Mouse (Mus musculus) forebrain, postnatal 0 days (tissue): Measurements from ENCODE around the gene Lamb3. TPM values are rescaled to one million over a fixed set of nuclear protein-coding genes. Genes with fewer than 3 reads are reported as not detected.

Experiments
- ATAC-seq: fragments of 200-750 bp; cut with Nextera tagmentation; 2 replicates; pipeline ENCODE4 v1.8.0; 2017; ENCODE audit warnings: mild to moderate bottlenecking, moderate library complexity
- DNase-seq: peaks from one replicate; pipeline ENCODE4 v3.0.0-alpha.2; 2015
- H3K27ac ChIP-seq: fragments of 300-500 bp; sonication (generic); 2 replicates; pipeline ENCODE4 v1.5.1; 2014; ENCODE audit warnings: low read depth, mild to moderate bottlenecking, antibody characterized with exemption, low read length, moderate library complexity, mixed read lengths
- H3K27me3 ChIP-seq: fragments of 300-500 bp; sonication (generic); 2 replicates; pipeline ENCODE4 v1.6.1; 2014; ENCODE audit warnings: mild to moderate bottlenecking, low read length, mixed read lengths; ENCODE audit not compliant: insufficient read depth
- H3K36me3 ChIP-seq: fragments of 300-500 bp; sonication (generic); 2 replicates; pipeline ENCODE4 v1.6.1; 2014; ENCODE audit warnings: mild to moderate bottlenecking, moderate library complexity; ENCODE audit not compliant: insufficient read depth
- H3K4me1 ChIP-seq: fragments of 300-500 bp; sonication (generic); 2 replicates; pipeline ENCODE4 v1.6.1; 2014; ENCODE audit warnings: antibody characterized with exemption; ENCODE audit not compliant: insufficient read depth
- H3K4me2 ChIP-seq: fragments of 300-500 bp; sonication (generic); 2 replicates; pipeline ENCODE4 v1.6.1; 2014; ENCODE audit warnings: low read depth, mild to moderate bottlenecking, moderate library complexity
- H3K4me3 ChIP-seq: fragments of 300-500 bp; sonication (generic); 2 replicates; pipeline ENCODE4 v1.5.1; 2014; ENCODE audit warnings: low read depth, low read length, mixed read lengths
- H3K9ac ChIP-seq: fragments of 300-500 bp; sonication (generic); 2 replicates; pipeline ENCODE4 v1.6.1; 2014; ENCODE audit warnings: mild to moderate bottlenecking
- H3K9me3 ChIP-seq: fragments of 300-500 bp; sonication (generic); 2 replicates; pipeline ENCODE4 v1.6.1; 2016; ENCODE audit warnings: low read length
- CTCF ChIP-seq: sonication (generic); IDR thresholded peaks from 2 replicates; pipeline ENCODE4 v1.5.1; 2016; ENCODE audit warnings: antibody characterized with exemption, control low read depth, low read depth
- WGBS: fragments of 180-500 bp; shearing (Covaris S2); extraction: QIAGEN DNeasy Blood & Tissue Kit; methylation state at CpG from one replicate; pipeline ENCODE4 v1.1.7; 2014; 5-methylcytosine and 5-hydroxymethylcytosine counted together
- polyA plus RNA-seq: library from polyadenylated mRNA; unstranded; fragments of >200 nt; fragmentation: Nextera tagmentation; extraction: Ambion mirVana; gene quantifications from 2 replicates; pipeline ENCODE4 v1.2.1, GENCODE M21; 2015
- total RNA-seq: library from RNA; depleted of rRNA; stranded (reverse); fragments of >200 nt; gene quantifications from 2 replicates; pipeline ENCODE4 v1.2.3, GENCODE M21; 2014

The Lamb3 gene
- total and polyA plus RNA-seq, 2 experiments from 2014 or later = 1.1 to 1.5 TPM

GRCm38 (mm10) chr1:193301216-193302092, 94.0 kb downstream of the Lamb3 start:
- H3K27ac ChIP-seq = no peak overlapping the region
- no peak overlapping the region for H3K4me3 ChIP-seq
- H3K4me2 ChIP-seq = no peak overlapping the region
- no peaks in the 10 kb centered on the region for H3K36me3 ChIP-seq
- no peak for DNase-seq
- no peak overlapping the region for H3K9ac ChIP-seq
- ATAC-seq = no peak
- no peaks in the 10 kb centered on the region for H3K9me3 ChIP-seq
- 69% methylated on average over 6 of the region's 6 CpGs for WGBS
- no peak for TF ChIP-seq CTCF
- no peaks in the 10 kb centered on the region for H3K4me1 ChIP-seq
- no peaks in the 10 kb centered on the region for H3K27me3 ChIP-seq

GRCm38 (mm10) chr1:193302093-193302405, 94.5 kb downstream of the Lamb3 start:
- Histone ChIP-seq H3K9ac (no peak overlapping the region), H3K9me3 (no peaks in the 10 kb centered on the region), H3K4me2 (no peak overlapping the region), H3K4me1 (no peaks in the 10 kb centered on the region), H3K4me3 (no peak overlapping the region), H3K36me3 (no peaks in the 10 kb centered on the region), H3K27ac (no peak overlapping the region), H3K27me3 (no peaks in the 10 kb centered on the region)
- 76% methylated on average over 8 of the region's 8 CpGs for WGBS
- no peak for DNase-seq
- ATAC-seq = no peak
- no peak for TF ChIP-seq CTCF

GRCm38 (mm10) chr1:193303096-193303495, 95.6 kb downstream of the Lamb3 start:
- no peak for TF ChIP-seq CTCF
- Histone ChIP-seq H3K27me3 (no peaks in the 10 kb centered on the region), H3K4me1 (no peaks in the 10 kb centered on the region), H3K4me3 (no peak overlapping the region), H3K9ac (no peak overlapping the region), H3K9me3 (no peaks in the 10 kb centered on the region), H3K36me3 (no peaks in the 10 kb centered on the region), H3K27ac (no peak overlapping the region), H3K4me2 (no peak overlapping the region)
- ATAC-seq (no peak), DNase-seq (no peak)
- WGBS = 80% methylated on average over 2 of the region's 2 CpGs

GRCm38 (mm10) chr1:193305386-193305785, 97.9 kb downstream of the Lamb3 start:
- Histone ChIP-seq H3K9me3 (no peaks in the 10 kb centered on the region), H3K27me3 (no peaks in the 10 kb centered on the region), H3K4me2 (no peak overlapping the region), H3K9ac (no peak overlapping the region), H3K4me3 (no peak overlapping the region), H3K36me3 (no peaks in the 10 kb centered on the region), H3K4me1 (no peaks in the 10 kb centered on the region), H3K27ac (0 out of 2 replicates have a peak overlapping the region, but pooled peaks have one; percentile 57)
- 18% methylated on average over 7 of the region's 7 CpGs for WGBS
- DNase-seq (peak; percentile 80), ATAC-seq (peak; percentile 90)
- TF ChIP-seq CTCF = no peak

- Histone ChIP-seq H3K9me3 (no peaks in the 10 kb centered on the region), H3K4me3 (no peak overlapping the region), H3K36me3 (no peaks in the 10 kb centered on the region), H3K27me3 (no peaks in the 10 kb centered on the region), H3K4me1 (no peaks in the 10 kb centered on the region), H3K9ac (no peak overlapping the region), H3K27ac (no peak overlapping the region), H3K4me2 (no peak overlapping the region)
- ATAC-seq = no peak
- WGBS = 85% methylated on average over 2 of the region's 2 CpGs
- no peak for DNase-seq
- TF ChIP-seq CTCF = no peak
Measured at GRCm38 (mm10) chr1:193306832-193307231, 99.3 kb downstream of the Lamb3 start.

- no peak for ATAC-seq
- 87% methylated on average over 1 of the region's 1 CpGs for WGBS
Measured at GRCm38 (mm10) chr1:193309785-193310518, 102.5 kb downstream of the Lamb3 start.

GRCm38 (mm10) chr1:193310519-193311085, 103.1 kb downstream of the Lamb3 start:
- H3K9me3 ChIP-seq = no peaks in the 10 kb centered on the region
- ATAC-seq (no peak), DNase-seq (no peak)
- no peaks in the 10 kb centered on the region for H3K27me3 ChIP-seq
- H3K4me3 ChIP-seq = no peak overlapping the region
- no peak overlapping the region for H3K27ac ChIP-seq
- H3K4me1 ChIP-seq = no peaks in the 10 kb centered on the region
- no peak overlapping the region for H3K4me2 ChIP-seq
- no peaks in the 10 kb centered on the region for H3K36me3 ChIP-seq
- WGBS = 87% methylated on average over 3 of the region's 3 CpGs
- TF ChIP-seq CTCF = no peak
- no peak overlapping the region for H3K9ac ChIP-seq

More at GRCm38 (mm10) chr1:193309785-193310518, 102.5 kb downstream of the Lamb3 start:
- Histone ChIP-seq H3K4me3 (no peak overlapping the region), H3K9me3 (no peaks in the 10 kb centered on the region), H3K36me3 (no peaks in the 10 kb centered on the region), H3K27me3 (no peaks in the 10 kb centered on the region), H3K27ac (no peak overlapping the region), H3K9ac (no peak overlapping the region), H3K4me1 (no peaks in the 10 kb centered on the region), H3K4me2 (no peak overlapping the region)
- no peak for DNase-seq
- TF ChIP-seq CTCF = no peak
